Mouse (Mus musculus) testis, adult 2 months (tissue): ENCODE measurements around the gene Sardh.

Experiments used
- CTCF ChIP-seq: fragments of 200-500 bp; IDR thresholded peaks from 2 replicates; pipeline ENCODE4 v1.5.1; 2012; ENCODE audit warnings: low read depth, mild to moderate bottlenecking, inconsistent platforms, low read length, moderate library complexity; ENCODE audit not compliant: control insufficient read depth, insufficient read depth, insufficient replicate concordance
- POLR2A ChIP-seq: fragments of 200-500 bp; IDR thresholded peaks from 2 replicates; pipeline ENCODE4 v1.6.1; 2012; ENCODE audit warnings: low read depth, mild to moderate bottlenecking, inconsistent platforms, low read length, moderate library complexity; ENCODE audit not compliant: control insufficient read depth

DNA sequence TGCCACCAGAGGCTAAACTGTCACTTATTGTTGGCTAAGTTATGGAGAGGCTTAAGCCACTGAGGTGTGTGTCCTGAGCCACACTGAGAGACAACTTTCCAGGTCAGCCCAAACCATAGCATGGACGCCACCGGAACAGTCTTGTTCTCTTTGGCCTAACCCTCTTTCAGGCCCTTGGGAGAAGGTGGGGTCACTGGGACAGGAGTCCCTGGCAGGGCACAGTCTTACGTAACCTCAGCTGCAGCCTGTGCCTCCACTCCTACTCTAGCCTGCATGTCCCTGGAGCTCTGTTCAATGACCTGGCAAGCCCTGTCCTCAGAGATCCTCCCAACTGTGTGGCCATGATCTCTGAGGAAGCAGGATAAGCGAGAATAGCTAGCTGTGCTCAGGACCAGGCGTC, 41.0 kb downstream of the Sardh start:
- TF ChIP-seq CTCF (no peak), POLR2A (no peak)
